Mouse (Mus musculus): ENCODE results near the gene Abcg8. TPM values are rescaled to one million over a fixed set of nuclear protein-coding genes. Genes with fewer than 3 reads are reported as not detected.

Gene Abcg8
- polyA plus RNA-seq, 1 experiment from 2014 or later, result not detected

Other genes starting within 250 kb of the Abcg8 start
- gene Thada, start 210.1 kb upstream of the Abcg8 start, polyA plus RNA-seq (2015; fragmentation: Nextera tagmentation; extraction: Ambion mirVana), result 7.8 and 8.6 TPM in 2 replicates
- 10.2 and 10.5 TPM in 2 replicates for gene Plekhh2, start 164.4 kb upstream of the Abcg8 start, polyA plus RNA-seq (2015; fragmentation: Nextera tagmentation; extraction: Ambion mirVana)
- 43.7 and 46.9 TPM in 2 replicates for gene Dync2li1, start 49.8 kb upstream of the Abcg8 start, polyA plus RNA-seq (2015; fragmentation: Nextera tagmentation; extraction: Ambion mirVana)
- gene Abcg5, start 6.7 kb downstream of the Abcg8 start, polyA plus RNA-seq (2015; fragmentation: Nextera tagmentation; extraction: Ambion mirVana), result 0.21 and 0.45 TPM in 2 replicates
- 31.7 and 33.4 TPM in 2 replicates for gene Lrpprc, start 114.5 kb downstream of the Abcg8 start, polyA plus RNA-seq (2015; fragmentation: Nextera tagmentation; extraction: Ambion mirVana)

All from lung, embryonic 16.5 days (tissue).